Mouse (Mus musculus) lung, adult 2 months (tissue): ENCODE measurements around the gene Dhrs1.

Experiments used
- CTCF ChIP-seq: fragments of 200-500 bp; IDR thresholded peaks from 2 replicates; pipeline ENCODE4 v1.5.1; 2011; ENCODE audit warnings: mild to moderate bottlenecking, low read length, control low read depth; ENCODE audit not compliant: insufficient read depth
- POLR2A ChIP-seq: fragments of 200-500 bp; IDR thresholded peaks from 2 replicates; pipeline ENCODE4 v1.6.1; 2011; ENCODE audit warnings: low read depth, mild to moderate bottlenecking, control low read depth, low read length, borderline replicate concordance; ENCODE audit errors: extremely low read depth

DNA sequence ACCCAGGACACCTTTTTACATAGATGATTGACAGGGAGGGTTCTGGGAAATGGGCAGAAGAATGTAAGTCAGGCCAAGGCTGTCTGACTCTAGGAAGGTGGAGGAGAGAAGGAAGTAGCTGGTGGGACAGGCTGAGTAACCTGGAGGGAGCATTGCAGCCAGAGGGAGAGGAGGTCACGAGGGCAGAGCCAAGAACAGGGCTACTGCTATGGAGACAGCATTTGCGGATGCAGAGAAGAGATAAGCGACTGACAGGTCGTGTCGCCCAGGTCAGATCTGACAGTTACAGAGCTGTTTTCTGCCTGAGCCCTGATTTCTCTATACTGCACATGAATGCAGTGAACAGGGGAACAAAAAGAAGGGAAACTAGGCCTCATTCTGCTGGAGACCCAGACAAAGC, 38.1 kb downstream of the Dhrs1 start:
- TF ChIP-seq POLR2A (no peak), CTCF (no peak)
